Mouse (Mus musculus) CH12.LX (cell line): ENCODE results near the gene Tusc2. TPM values are rescaled to one million over a fixed set of nuclear protein-coding genes. Genes with fewer than 3 reads are reported as not detected.

Experiments used
- DNase-seq: peaks from one replicate; pipeline ENCODE4 v3.0.0-alpha.2; 2013; ENCODE audit errors: extremely low read depth
- H3K27ac ChIP-seq: 2 replicates; pipeline ENCODE4 v1.5.1; 2012; ENCODE audit warnings: low read depth, mild to moderate bottlenecking, control low read depth, moderate library complexity; ENCODE audit not compliant: insufficient read depth
- H3K27me3 ChIP-seq: replicated peaks from 2 replicates; pipeline ENCODE3; 2012; ENCODE audit warnings: inconsistent platforms
- H3K36me3 ChIP-seq, 2 experiments: replicated peaks in 1 of 2; 2 replicates each; pipeline versions ENCODE3 to v1.6.1; 2012; ENCODE audit warnings: inconsistent platforms in 1 of 2, low read length in 1 of 2, mild to moderate bottlenecking in 1 of 2, mixed read lengths in 1 of 2, moderate library complexity in 1 of 2; ENCODE audit not compliant: control insufficient read depth in 1 of 2, insufficient read depth in 1 of 2
- H3K4me1 ChIP-seq, 2 experiments: 2 replicates each; pipeline ENCODE4 v1.6.1; 2012; ENCODE audit warnings: inconsistent platforms in 1 of 2, moderate library complexity in 1 of 2; ENCODE audit not compliant: insufficient read depth in 2 of 2, control insufficient read depth in 1 of 2
- H3K4me2 ChIP-seq: 2 replicates; pipeline ENCODE4 v1.6.1; 2012; ENCODE audit warnings: low read depth, mild to moderate bottlenecking, control low read depth; ENCODE audit not compliant: poor library complexity, insufficient read depth, severe bottlenecking
- H3K4me3 ChIP-seq, 3 experiments: fragments of 150-350 bp in 1 of 3; sonication (generic) in 1 of 3; replicated peaks in 1 of 3; 2 replicates each; pipeline versions ENCODE3 to v1.5.1; 2011 to 2012; ENCODE audit warnings: low read depth in 2 of 3, low read length in 2 of 3, mild to moderate bottlenecking in 2 of 3, moderate library complexity in 2 of 3, control low read depth in 1 of 3, improper control_type of control experiment in 1 of 3, inconsistent platforms in 1 of 3, mixed read lengths in 1 of 3; ENCODE audit not compliant: poor library complexity in 1 of 3
- H3K79me2 ChIP-seq: replicated peaks from 2 replicates; pipeline ENCODE4 v1.6.1; 2012; ENCODE audit warnings: mild to moderate bottlenecking, moderate library complexity; ENCODE audit not compliant: control insufficient read depth, poor library complexity, insufficient read depth, severe bottlenecking; ENCODE audit errors: extremely low read depth
- H3K9ac ChIP-seq: 2 replicates; pipeline ENCODE4 v1.6.1; 2012; ENCODE audit warnings: low read depth, mild to moderate bottlenecking, control low read depth, moderate library complexity; ENCODE audit not compliant: insufficient read depth
- H3K9me3 ChIP-seq: replicated peaks from 2 replicates; pipeline ENCODE3; 2012; ENCODE audit warnings: low read length, inconsistent platforms, mixed read lengths
- BHLHE40 ChIP-seq: IDR thresholded peaks from 2 replicates; pipeline ENCODE4 v1.6.1; 2011; ENCODE audit warnings: mild to moderate bottlenecking, low read depth, low read length, improper control_type of control experiment
- CHD1 ChIP-seq: IDR thresholded peaks from 2 replicates; pipeline ENCODE4 v1.6.1; 2012; ENCODE audit warnings: low read depth, low read length, improper control_type of control experiment, inconsistent platforms
- CHD2 ChIP-seq: IDR thresholded peaks from 2 replicates; pipeline ENCODE4 v1.6.1; 2011; ENCODE audit warnings: low read length, improper control_type of control experiment
- CTCF ChIP-seq, 2 experiments: IDR thresholded peaks in 1 of 2; conservative IDR thresholded peaks in 1 of 2; 2 replicates each; pipeline ENCODE4 v1.5.1; 2011 to 2012; ENCODE audit warnings: low read depth in 2 of 2, low read length in 2 of 2, improper control_type of control experiment in 1 of 2, inconsistent platforms in 1 of 2, mild to moderate bottlenecking in 1 of 2, moderate library complexity in 1 of 2
- EP300 ChIP-seq: IDR thresholded peaks from 2 replicates; pipeline ENCODE4 v1.6.1; 2011; ENCODE audit warnings: low read length, improper control_type of control experiment
- ETS1 ChIP-seq: conservative IDR thresholded peaks from 2 replicates; pipeline ENCODE4 v1.6.1; 2012; ENCODE audit warnings: low read depth, mild to moderate bottlenecking, inconsistent platforms, low read length, improper control_type of control experiment, moderate library complexity
- GABPA ChIP-seq: IDR thresholded peaks from 2 replicates; pipeline ENCODE4 v1.6.1; 2012; ENCODE audit warnings: low read depth, low read length, improper control_type of control experiment, inconsistent platforms; ENCODE audit not compliant: insufficient replicate concordance
- IRF4 ChIP-seq: IDR thresholded peaks from 2 replicates; pipeline ENCODE4 v1.6.1; 2014; ENCODE audit warnings: low read depth, mild to moderate bottlenecking, inconsistent platforms, low read length, improper control_type of control experiment
- JUN ChIP-seq: IDR thresholded peaks from 2 replicates; pipeline ENCODE4 v1.6.1; 2011; ENCODE audit warnings: low read depth, mild to moderate bottlenecking, low read length, improper control_type of control experiment, moderate library complexity; ENCODE audit not compliant: insufficient read depth
- JUND ChIP-seq: conservative IDR thresholded peaks from 2 replicates; pipeline ENCODE4 v1.6.1; 2011; ENCODE audit warnings: low read depth, low read length, improper control_type of control experiment
- KAT2A ChIP-seq: IDR thresholded peaks from 2 replicates; pipeline ENCODE4 v1.6.1; 2012; ENCODE audit warnings: low read length, improper control_type of control experiment, inconsistent platforms; ENCODE audit not compliant: insufficient replicate concordance
- MEF2A ChIP-seq: IDR thresholded peaks from 2 replicates; pipeline ENCODE4 v1.6.1; 2014; ENCODE audit warnings: low read depth, mild to moderate bottlenecking, inconsistent platforms, low read length, improper control_type of control experiment, borderline replicate concordance
- POLR2AphosphoS2 ChIP-seq: IDR thresholded peaks from 2 replicates; pipeline ENCODE4 v1.6.1; 2011; ENCODE audit warnings: low read depth, low read length, improper control_type of control experiment
- RAD21 ChIP-seq: IDR thresholded peaks from 2 replicates; pipeline ENCODE4 v1.6.1; 2011; ENCODE audit warnings: low read depth, mild to moderate bottlenecking, low read length, improper control_type of control experiment, moderate library complexity
- RCOR1 ChIP-seq: conservative IDR thresholded peaks from 2 replicates; pipeline ENCODE4 v1.6.1; 2012; ENCODE audit warnings: low read depth, mild to moderate bottlenecking, inconsistent platforms, low read length, improper control_type of control experiment
- SIN3A ChIP-seq: IDR thresholded peaks from 2 replicates; pipeline ENCODE4 v1.6.1; 2012; ENCODE audit warnings: low read length, improper control_type of control experiment, inconsistent platforms
- SMC3 ChIP-seq: IDR thresholded peaks from 2 replicates; pipeline ENCODE4 v1.6.1; 2011; ENCODE audit warnings: low read depth, low read length, improper control_type of control experiment
- USF2 ChIP-seq: conservative IDR thresholded peaks from 2 replicates; pipeline ENCODE4 v1.6.1; 2011; ENCODE audit warnings: low read depth, low read length, improper control_type of control experiment
- ZKSCAN1 ChIP-seq: IDR thresholded peaks from 2 replicates; pipeline ENCODE4 v1.6.1; 2012; ENCODE audit warnings: low read depth, inconsistent platforms, low read length, improper control_type of control experiment, borderline replicate concordance
- ZNF384 ChIP-seq: IDR thresholded peaks from 2 replicates; pipeline ENCODE4 v1.6.1; 2012; ENCODE audit warnings: low read depth, low read length, improper control_type of control experiment, inconsistent platforms
- dilution Hi-C: fragments of 300-500 bp; cut with MboI; formaldehyde crosslinking; loops from 2 replicates; pipeline ENCODE4 v1.14.3; 2020; ENCODE audit warnings: low sequenced_read_pairs; ENCODE audit not compliant: extremely low pct_unique_long_range_greater_than_20kb, extremely low pct_ligation_motif_present
- in situ Hi-C: fragments of 300-500 bp; cut with MboI; formaldehyde crosslinking; loops from 3 replicates; pipeline ENCODE4 v1.14.3; 2019; ENCODE audit warnings: low sequenced_read_pairs, low pct_ligation_motif_present, low pct_unique_long_range_greater_than_20kb, mixed read lengths
- polyA plus RNA-seq: library from polyadenylated mRNA; unstranded; fragments of >175 nt; gene quantifications from 2 replicates; pipeline ENCODE4 v1.2.1, GENCODE M21; 2012; ENCODE audit warnings: low read depth; ENCODE audit not compliant: insufficient read length
- total RNA-seq, 2 experiments: library from RNA; depleted of rRNA; stranded (reverse); fragments of 300-350 nt in 1 of 2; fragments of >200 nt in 1 of 2; gene quantifications; 2 replicates each; pipeline ENCODE4 v1.2.3; 2012 to 2014

Gene Tusc2
- total and polyA plus RNA-seq, 3 experiments: 23.0 to 39.2 (median 33.3) TPM

GRCm38 (mm10) chr9:107600745-107601144, 37.7 kb downstream of the Tusc2 start:
- dilution Hi-C loops: no loop called here

GRCm38 (mm10) chr9:107601275-107601674, 38.2 kb downstream of the Tusc2 start:
- Histone ChIP-seq H3K4me3 (no peak overlapping the region), H3K27me3 (no peaks in the 10 kb centered on the region)
- dilution Hi-C loops: no loop called here
- TF ChIP-seq BHLHE40: no peak
- TF ChIP-seq ETS1: no peak
- no peak for TF ChIP-seq SIN3A
- no peak for TF ChIP-seq JUN
- TF ChIP-seq EP300: no peak
- TF ChIP-seq SMC3: no peak
- TF ChIP-seq JUND: no peak
- TF ChIP-seq ZNF384: no peak
- TF ChIP-seq RAD21: no peak
- no peak for TF ChIP-seq POLR2AphosphoS2
- TF ChIP-seq RCOR1: no peak
- TF ChIP-seq CTCF (conservative IDR thresholded peaks at IDR 0.05 in 1 of 2, IDR thresholded peaks at IDR 0.05 in 1 of 2; ENCODE audit: low read depth in 2 of 2, low read length in 2 of 2): no peak
- no peak for TF ChIP-seq MEF2A
- TF ChIP-seq ZKSCAN1: no peak
- TF ChIP-seq CHD1: no peak
- TF ChIP-seq KAT2A: no peak
- TF ChIP-seq IRF4: no peak
- no peak for TF ChIP-seq CHD2
- TF ChIP-seq USF2: no peak
- TF ChIP-seq, all 38 proteins: peak for 0
- H3K79me2 ChIP-seq: no peaks in the 10 kb centered on the region
- H3K4me1 ChIP-seq: peaks cover 27 to 48% of the 10 kb centered on the region in 2 experiments
- peaks cover 4 to 54% of the 10 kb centered on the region in 2 experiments for H3K36me3 ChIP-seq
- in situ Hi-C loops: no loop called here
- no peaks in the 10 kb centered on the region for H3K9me3 ChIP-seq
- H3K27ac ChIP-seq: no peak overlapping the region
- no peak for DNase-seq
- H3K4me2 ChIP-seq: no peak overlapping the region
- no peak overlapping the region for H3K9ac ChIP-seq

More at GRCm38 (mm10) chr9:107600745-107601144, 37.7 kb downstream of the Tusc2 start:
- Histone ChIP-seq H3K4me2 (no peak overlapping the region), H3K79me2 (no peaks in the 10 kb centered on the region), H3K9me3 (no peaks in the 10 kb centered on the region), H3K4me1 (peaks cover 27 to 48% of the 10 kb centered on the region in 2 experiments), H3K4me3 (no peak overlapping the region), H3K27ac (no peak overlapping the region), H3K36me3 (peaks cover 4 to 59% of the 10 kb centered on the region in 2 experiments), H3K27me3 (no peaks in the 10 kb centered on the region), H3K9ac (no peak overlapping the region)
- TF ChIP-seq ZNF384 (no peak), SMC3 (no peak), CTCF (conservative IDR thresholded peaks at IDR 0.05 in 1 of 2, IDR thresholded peaks at IDR 0.05 in 1 of 2; ENCODE audit: low read depth in 2 of 2, low read length in 2 of 2) (peak in 1 of 2 experiments; percentile 36; a peak in 2 of 4 replicates), GABPA (no peak)
- no peak for DNase-seq
- in situ Hi-C loops: no loop called here
